Mouse (Mus musculus) MEL (cell line): ENCODE data around the gene Brcc3. TPM values are rescaled to one million over a fixed set of nuclear protein-coding genes. Genes with fewer than 3 reads are reported as not detected.

Source experiments
- DNase-seq: peaks from one replicate; pipeline ENCODE4 v3.0.0; 2011; ENCODE audit warnings: low read depth, low spot score
- H3K27ac ChIP-seq: 2 replicates; pipeline ENCODE4 v1.5.1; 2012; ENCODE audit warnings: low read depth, mild to moderate bottlenecking, control low read depth, low read length, moderate library complexity; ENCODE audit not compliant: control insufficient read depth
- H3K27me3 ChIP-seq, 2 experiments: fragments of 150-350 bp in 1 of 2; sonication (generic) in 1 of 2; 2 replicates each; pipeline ENCODE4 v1.6.1; 2012; ENCODE audit warnings: low read length in 2 of 2, mild to moderate bottlenecking in 2 of 2, improper control_type of control experiment in 1 of 2, moderate library complexity in 1 of 2; ENCODE audit not compliant: insufficient read depth in 2 of 2, control insufficient read depth in 1 of 2
- H3K36me3 ChIP-seq, 2 experiments: 2 replicates each; pipeline ENCODE4 v1.6.1; 2012 to 2014; ENCODE audit warnings: low read length in 2 of 2, improper control_type of control experiment in 1 of 2, inconsistent platforms in 1 of 2, mild to moderate bottlenecking in 1 of 2; ENCODE audit not compliant: insufficient read depth in 2 of 2, control insufficient read depth in 1 of 2
- H3K4me1 ChIP-seq, 2 experiments: fragments of 150-350 bp in 1 of 2; sonication (generic) in 1 of 2; 2 replicates each; pipeline ENCODE4 v1.6.1; 2012; ENCODE audit warnings: low read length in 2 of 2, improper control_type of control experiment in 1 of 2, mild to moderate bottlenecking in 1 of 2; ENCODE audit not compliant: insufficient read depth in 2 of 2, control insufficient read depth in 1 of 2
- H3K4me3 ChIP-seq, 2 experiments: fragments of 150-350 bp in 1 of 2; sonication (generic) in 1 of 2; 2 replicates each; pipeline ENCODE4 v1.5.1; 2012; ENCODE audit warnings: low read depth in 2 of 2, low read length in 2 of 2, mild to moderate bottlenecking in 2 of 2, moderate library complexity in 2 of 2, control low read depth in 1 of 2, improper control_type of control experiment in 1 of 2; ENCODE audit not compliant: control insufficient read depth in 1 of 2, insufficient read depth in 1 of 2
- H3K79me2 ChIP-seq: 2 replicates; pipeline ENCODE4 v1.6.1; 2012; ENCODE audit warnings: mild to moderate bottlenecking, low read length, moderate library complexity; ENCODE audit not compliant: control insufficient read depth, poor library complexity, insufficient read depth
- H3K9ac ChIP-seq: 2 replicates; pipeline ENCODE4 v1.6.1; 2012; ENCODE audit warnings: low read depth, mild to moderate bottlenecking, control low read depth, low read length, moderate library complexity; ENCODE audit not compliant: control insufficient read depth, poor library complexity, severe bottlenecking
- H3K9me3 ChIP-seq: fragments of 150-350 bp; sonication (generic); replicated peaks from 2 replicates; pipeline ENCODE4 v1.6.1; 2012; ENCODE audit warnings: mild to moderate bottlenecking, low read length, improper control_type of control experiment, moderate library complexity; ENCODE audit not compliant: insufficient read depth
- BHLHE40 ChIP-seq: IDR thresholded peaks from 2 replicates; pipeline ENCODE4 v1.6.1; 2012; ENCODE audit warnings: low read depth, mild to moderate bottlenecking, inconsistent platforms, low read length, improper control_type of control experiment, borderline replicate concordance
- CHD1 ChIP-seq: IDR thresholded peaks from 2 replicates; pipeline ENCODE4 v1.6.1; 2012; ENCODE audit warnings: low read depth, mild to moderate bottlenecking, inconsistent platforms, low read length, improper control_type of control experiment
- CHD2 ChIP-seq: IDR thresholded peaks from 2 replicates; pipeline ENCODE4 v1.6.1; 2011; ENCODE audit warnings: low read length, improper control_type of control experiment
- EP300 ChIP-seq, 2 experiments: IDR thresholded peaks; 2 replicates each; pipeline ENCODE4 v1.6.1; 2011; ENCODE audit warnings: improper control_type of control experiment in 2 of 2, low read length in 2 of 2, low read depth in 1 of 2, mild to moderate bottlenecking in 1 of 2
- GATA1 ChIP-seq: IDR thresholded peaks from 2 replicates; pipeline ENCODE4 v1.6.1; 2011; ENCODE audit warnings: low read depth, low read length, improper control_type of control experiment
- JUND ChIP-seq: IDR thresholded peaks from 2 replicates; pipeline ENCODE4 v1.6.1; 2011; ENCODE audit warnings: low read depth, mild to moderate bottlenecking, improper control_type of control experiment, low read length
- MXI1 ChIP-seq: IDR thresholded peaks from 2 replicates; pipeline ENCODE4 v1.6.1; 2011; ENCODE audit warnings: mild to moderate bottlenecking, low read depth, low read length, improper control_type of control experiment
- MYB ChIP-seq: IDR thresholded peaks from 2 replicates; pipeline ENCODE4 v1.6.1; 2011; ENCODE audit warnings: mild to moderate bottlenecking, low read depth, low read length, improper control_type of control experiment
- MYC ChIP-seq: IDR thresholded peaks from 2 replicates; pipeline ENCODE4 v1.6.1; 2011; ENCODE audit warnings: low read depth, mild to moderate bottlenecking, low read length, improper control_type of control experiment, moderate library complexity
- NELFE ChIP-seq: IDR thresholded peaks from 2 replicates; pipeline ENCODE4 v1.6.1; 2011; ENCODE audit warnings: low read depth, low read length, improper control_type of control experiment
- NRF1 ChIP-seq: IDR thresholded peaks from 2 replicates; pipeline ENCODE4 v1.6.1; 2014; ENCODE audit warnings: low read depth, mild to moderate bottlenecking, inconsistent platforms, low read length, improper control_type of control experiment, moderate library complexity; ENCODE audit not compliant: poor library complexity, insufficient read depth, severe bottlenecking
- POLR2AphosphoS2 ChIP-seq: IDR thresholded peaks from 2 replicates; pipeline ENCODE4 v1.6.1; 2011; ENCODE audit warnings: low read length, improper control_type of control experiment
- RCOR1 ChIP-seq: IDR thresholded peaks from 2 replicates; pipeline ENCODE4 v1.6.1; 2012; ENCODE audit warnings: low read depth, mild to moderate bottlenecking, inconsistent platforms, low read length, improper control_type of control experiment
- SMC3 ChIP-seq: IDR thresholded peaks from 2 replicates; pipeline ENCODE4 v1.6.1; 2011; ENCODE audit warnings: low read depth, low read length, improper control_type of control experiment
- TAL1 ChIP-seq: IDR thresholded peaks from 2 replicates; pipeline ENCODE4 v1.6.1; 2012; ENCODE audit warnings: mild to moderate bottlenecking, inconsistent platforms, low read length, moderate library complexity, mixed read lengths
- TBP ChIP-seq: IDR thresholded peaks from 2 replicates; pipeline ENCODE4 v1.8.0; 2011; ENCODE audit warnings: low read depth, low read length, improper control_type of control experiment
- TCF12 ChIP-seq: IDR thresholded peaks from 2 replicates; pipeline ENCODE4 v1.6.1; 2014; ENCODE audit warnings: low read depth, mild to moderate bottlenecking, inconsistent platforms, low read length, improper control_type of control experiment, moderate library complexity
- USF1 ChIP-seq: IDR thresholded peaks from 2 replicates; pipeline ENCODE4 v1.6.1; 2014; ENCODE audit warnings: low read depth, mild to moderate bottlenecking, inconsistent platforms, low read length, improper control_type of control experiment, moderate library complexity
- USF2 ChIP-seq, 2 experiments: IDR thresholded peaks; 2 replicates each; pipeline ENCODE4 v1.6.1; 2011 to 2012; ENCODE audit warnings: improper control_type of control experiment in 2 of 2, low read length in 2 of 2, borderline replicate concordance in 1 of 2, inconsistent platforms in 1 of 2, low read depth in 1 of 2, mild to moderate bottlenecking in 1 of 2; ENCODE audit not compliant: insufficient read depth in 1 of 2
- ZC3H11A ChIP-seq: IDR thresholded peaks from 2 replicates; pipeline ENCODE4 v1.6.1; 2012; ENCODE audit warnings: low read depth, mild to moderate bottlenecking, inconsistent platforms, low read length, improper control_type of control experiment
- ZKSCAN1 ChIP-seq: IDR thresholded peaks from 2 replicates; pipeline ENCODE4 v1.6.1; 2012; ENCODE audit warnings: low read depth, mild to moderate bottlenecking, inconsistent platforms, low read length, improper control_type of control experiment, moderate library complexity
- polyA plus RNA-seq, 2 experiments: library from polyadenylated mRNA; stranded (reverse) in 1 of 2; unstranded in 1 of 2; fragments of >175 nt in 1 of 2; fragments of >200 nt in 1 of 2; gene quantifications; 2 replicates each; pipeline versions ENCODE4 v1.2.1 to v1.2.4; 2012; ENCODE audit warnings: low replicate concordance in 2 of 2, low read depth in 1 of 2; ENCODE audit not compliant: insufficient read length in 2 of 2, insufficient read depth in 1 of 2, missing spikeins in 1 of 2
- total RNA-seq: library from RNA; depleted of rRNA; stranded (reverse); fragments of 300-350 nt; gene quantifications from 2 replicates; pipeline ENCODE4 v1.2.3, GENCODE M21; 2012

Gene Brcc3
- total and polyA plus RNA-seq, 3 experiments, result 18.4 to 51.7 TPM; not detected in 1

GRCm38 (mm10) chrX:75403350-75403749 is 13.1 kb upstream of the Brcc3 start:
- peaks cover 2 to 10% of the 10 kb centered on the region in 2 experiments; a peak in 3 of 4 replicates for H3K36me3 ChIP-seq
- H3K9me3 ChIP-seq, result no peaks in the 10 kb centered on the region
- no peak for TF ChIP-seq ZKSCAN1
- TF ChIP-seq CHD1, result no peak
- TF ChIP-seq EP300 (IDR thresholded peaks at IDR 0.05; ENCODE audit: low read depth in 1 of 2, low read length in 2 of 2), result no peak
- TF ChIP-seq MYC, result no peak
- TF ChIP-seq JUND, result no peak
- no peak for TF ChIP-seq SMC3
- TF ChIP-seq ZC3H11A, result no peak
- no peak for TF ChIP-seq BHLHE40
- no peak for TF ChIP-seq TAL1
- TF ChIP-seq MYB, result no peak
- TF ChIP-seq RCOR1, result no peak
- no peak for TF ChIP-seq USF1
- peak overlapping the region; percentile 47 for H3K27ac ChIP-seq
- peaks cover 0 to 7% of the 10 kb centered on the region in 2 experiments; a peak in 3 of 4 replicates for H3K4me1 ChIP-seq
- no peaks in the 10 kb centered on the region for H3K27me3 ChIP-seq
- H3K4me3 ChIP-seq, result no peak overlapping the region
- H3K79me2 ChIP-seq, result no peaks in the 10 kb centered on the region
- H3K9ac ChIP-seq, result no peak overlapping the region
- DNase-seq, result no peak

GRCm38 (mm10) chrX:75409711-75410110 is 6.7 kb upstream of the Brcc3 start:
- Histone ChIP-seq H3K36me3 (peaks cover 0 to 4% of the 10 kb centered on the region in 2 experiments; a peak in 2 of 4 replicates), H3K27ac (no peak overlapping the region), H3K79me2 (no peaks in the 10 kb centered on the region), H3K4me1 (no peaks in the 10 kb centered on the region), H3K27me3 (no peaks in the 10 kb centered on the region), H3K9ac (no peak overlapping the region)
- DNase-seq, result no peak
- TF ChIP-seq TBP (no peak), USF2 (IDR thresholded peaks at IDR 0.05; ENCODE audit: borderline replicate concordance in 1 of 2, insufficient read depth in 1 of 2, low read depth in 1 of 2, low read length in 2 of 2) (no peak), BHLHE40 (no peak), CHD2 (no peak), GATA1 (no peak), NRF1 (no peak), CHD1 (no peak), MXI1 (no peak), POLR2AphosphoS2 (no peak), NELFE (no peak), MYC (no peak), USF1 (no peak), TCF12 (no peak), JUND (no peak), ZKSCAN1 (no peak)
- TF ChIP-seq, all 39 proteins: peak for 0
- Histone ChIP-seq H3K9me3 (no peaks in the 10 kb centered on the region), H3K4me3 (no peak overlapping the region)
